Mouse (Mus musculus): ENCODE results near the gene Sdk2.

GRCm38 (mm10) chr11:113764132-113764849 lies 302.6 kb downstream of the Sdk2 start:
- TF ChIP-seq CTCF (IDR thresholded peaks at IDR 0.05; ENCODE audit: extremely low read depth, insufficient read depth, low read length) = no peak
- TF ChIP-seq POLR2A (IDR thresholded peaks at IDR 0.05; ENCODE audit: extremely low read depth, insufficient read depth, low read length) = no peak

Data from cortical plate, adult 2 months (tissue).